Mouse (Mus musculus) olfactory bulb, adult 2 months (tissue): ENCODE data around the gene Efnb2. TPM values are rescaled to one million over a fixed set of nuclear protein-coding genes. Genes with fewer than 3 reads are reported as not detected.

Experiments used
- H3K27ac ChIP-seq: fragments of 200-500 bp; 2 replicates; pipeline ENCODE4 v1.5.1; 2012; ENCODE audit warnings: low read depth, low read length; ENCODE audit not compliant: insufficient read depth
- H3K4me1 ChIP-seq: fragments of 200-500 bp; 2 replicates; pipeline ENCODE4 v1.6.1; 2012; ENCODE audit warnings: low read length; ENCODE audit not compliant: control insufficient read depth, insufficient read depth
- H3K4me3 ChIP-seq: fragments of 200-500 bp; 2 replicates; pipeline ENCODE4 v1.5.1; 2012; ENCODE audit warnings: mild to moderate bottlenecking, low read depth, low read length, moderate library complexity; ENCODE audit not compliant: insufficient read depth
- CTCF ChIP-seq: fragments of 200-500 bp; IDR thresholded peaks from 2 replicates; pipeline ENCODE4 v1.5.1; 2012; ENCODE audit warnings: low read depth, mild to moderate bottlenecking, low read length, moderate library complexity; ENCODE audit not compliant: insufficient read depth
- POLR2A ChIP-seq: fragments of 200-500 bp; IDR thresholded peaks from 2 replicates; pipeline ENCODE4 v1.6.1; 2012; ENCODE audit warnings: mild to moderate bottlenecking, low read depth, low read length, moderate library complexity; ENCODE audit not compliant: insufficient read depth
- WGBS: fragments of 180-500 bp; shearing (Covaris S2); methylation state at CpG from one replicate; pipeline ENCODE4 v1.1.7; 2018; 5-methylcytosine and 5-hydroxymethylcytosine counted together
- polyA plus RNA-seq: library from polyadenylated mRNA; stranded (reverse); fragments of >200 nt; gene quantifications from 2 replicates; pipeline ENCODE4 v1.2.4, GENCODE M21; 2012; ENCODE audit warnings: low replicate concordance; ENCODE audit not compliant: missing spikeins, insufficient read depth, insufficient read length

Gene Efnb2
- not detected in 2 replicates for polyA plus RNA-seq

DNA sequence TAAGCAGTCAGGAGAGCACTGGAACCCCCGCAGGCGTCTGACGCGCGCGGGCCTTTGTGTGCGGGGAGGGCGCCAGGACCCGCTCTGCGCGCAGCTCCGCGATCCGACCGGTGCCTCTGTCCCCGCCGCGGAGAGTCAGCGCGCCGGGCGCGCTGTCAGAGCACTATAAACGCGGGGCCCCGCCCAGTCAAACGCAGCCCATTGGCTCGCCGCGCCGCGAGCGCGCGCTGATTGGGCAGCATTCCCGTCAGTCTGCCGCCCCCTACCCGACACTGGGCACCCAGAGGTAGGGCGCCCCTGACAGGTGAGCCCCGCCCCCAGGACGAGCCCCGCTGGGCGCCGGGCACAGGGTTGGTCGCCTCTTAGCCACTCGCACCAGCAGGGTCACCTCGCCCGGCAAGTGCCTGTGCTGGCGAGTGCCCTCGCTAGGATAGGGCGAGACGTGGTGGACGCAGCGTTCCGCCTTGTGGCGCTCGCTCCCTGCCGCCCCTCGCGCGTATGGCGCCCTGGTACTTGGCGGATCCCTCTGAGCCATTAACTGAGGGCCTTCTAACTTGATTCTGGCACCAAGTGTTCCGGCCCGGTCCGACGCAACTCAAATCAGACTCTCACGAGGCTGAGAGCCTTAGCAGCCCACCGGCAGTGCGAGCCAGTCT, at the start of gene Efnb2:
Gene Efnb2, minus strand, starts transcription at position 140 of the 656 bp plus-strand sequence.
- H3K27ac ChIP-seq: peak within 1 kb of the TSS; percentile 18
- H3K4me1 ChIP-seq: peaks cover 4% of the 10 kb centered on the region; the same call in 1 of the 2 replicates
- WGBS: under 1% methylated on average over 70 of the region's 70 CpGs
- H3K4me3 ChIP-seq: peak within 1 kb of the TSS; percentile 72
- TF ChIP-seq CTCF (no peak), POLR2A (peak; percentile 98)

DNA sequence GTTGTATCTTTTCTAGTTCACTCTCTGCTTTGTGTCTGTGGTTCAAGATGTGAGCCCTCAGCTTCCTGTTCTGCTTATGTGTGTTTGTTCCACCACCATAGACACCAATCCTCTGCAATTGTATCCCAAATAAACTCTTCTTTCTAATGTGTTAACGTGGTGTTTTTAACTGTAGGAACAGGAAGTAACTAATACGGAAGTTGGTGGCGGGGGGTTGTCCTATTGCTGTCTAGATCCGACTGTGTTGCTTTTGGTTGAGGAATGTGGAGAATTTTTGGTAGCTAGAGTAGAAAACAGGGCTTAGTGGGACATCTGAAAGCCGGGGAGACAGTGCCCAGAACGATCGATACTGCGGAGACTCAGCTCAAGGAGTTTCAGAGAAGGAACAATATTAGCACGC, 43.8 kb upstream of the Efnb2 start:
- H3K27ac ChIP-seq: no peak overlapping the region
- no peaks in the 10 kb centered on the region for H3K4me1 ChIP-seq
- no peak for TF ChIP-seq CTCF
- no peak for TF ChIP-seq POLR2A
- WGBS: 83% methylated on average over 9 of the region's 9 CpGs
- H3K4me3 ChIP-seq: no peak overlapping the region

DNA sequence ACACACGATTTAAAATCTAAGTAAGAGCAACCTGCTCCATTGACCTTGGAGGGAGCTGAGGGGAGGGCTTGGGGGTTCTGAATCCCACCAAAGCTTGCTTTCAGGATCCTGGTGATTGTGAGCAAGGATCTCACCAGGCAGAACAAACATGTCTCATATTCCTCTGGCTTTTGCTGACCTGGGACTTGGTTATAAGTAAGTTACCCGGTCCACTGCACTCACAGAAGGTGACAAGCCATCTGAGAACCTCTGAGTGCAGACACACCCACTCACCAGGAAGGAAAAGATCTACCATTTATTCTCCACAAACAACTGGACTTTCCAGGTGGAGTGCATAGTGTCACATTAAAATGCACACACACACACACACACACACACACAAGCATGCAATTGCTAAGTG, 42.6 kb upstream of the Efnb2 start:
- TF ChIP-seq POLR2A (no peak), CTCF (no peak)
- 74% methylated on average over 2 of the region's 2 CpGs for WGBS
- no peak overlapping the region for H3K27ac ChIP-seq
- no peak overlapping the region for H3K4me3 ChIP-seq
- H3K4me1 ChIP-seq: no peaks in the 10 kb centered on the region

DNA sequence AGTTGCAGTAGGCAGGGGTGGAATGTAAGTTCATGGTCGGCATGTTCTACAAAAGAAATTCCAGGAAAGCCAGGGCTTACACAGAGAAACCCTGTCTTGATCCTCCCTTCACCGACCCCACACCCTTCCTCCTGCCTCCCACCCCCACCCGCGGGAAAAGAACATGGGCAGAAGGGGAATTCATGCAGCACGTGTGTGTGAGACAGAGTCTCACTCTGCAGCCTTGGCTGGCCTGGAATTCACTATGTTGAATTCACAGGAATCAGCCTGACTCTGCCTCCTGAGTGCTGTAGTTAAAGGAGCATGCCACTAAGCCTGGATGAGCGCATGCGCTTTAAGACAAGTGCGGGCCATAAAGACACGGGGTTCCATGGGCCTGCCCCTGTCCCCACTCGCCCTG, 39.8 kb upstream of the Efnb2 start:
- Histone ChIP-seq H3K4me1 (no peaks in the 10 kb centered on the region), H3K4me3 (no peak overlapping the region), H3K27ac (no peak overlapping the region)
- 92% methylated on average over 10 of the region's 10 CpGs for WGBS
- TF ChIP-seq POLR2A (no peak), CTCF (no peak)

GRCm38 (mm10) chr8:8700229-8700628, 39.2 kb upstream of the Efnb2 start:
- Histone ChIP-seq H3K4me3 (no peak overlapping the region), H3K27ac (no peak overlapping the region), H3K4me1 (no peaks in the 10 kb centered on the region)
- TF ChIP-seq CTCF (no peak), POLR2A (no peak)
- WGBS: 88% methylated on average over 4 of the region's 4 CpGs

DNA sequence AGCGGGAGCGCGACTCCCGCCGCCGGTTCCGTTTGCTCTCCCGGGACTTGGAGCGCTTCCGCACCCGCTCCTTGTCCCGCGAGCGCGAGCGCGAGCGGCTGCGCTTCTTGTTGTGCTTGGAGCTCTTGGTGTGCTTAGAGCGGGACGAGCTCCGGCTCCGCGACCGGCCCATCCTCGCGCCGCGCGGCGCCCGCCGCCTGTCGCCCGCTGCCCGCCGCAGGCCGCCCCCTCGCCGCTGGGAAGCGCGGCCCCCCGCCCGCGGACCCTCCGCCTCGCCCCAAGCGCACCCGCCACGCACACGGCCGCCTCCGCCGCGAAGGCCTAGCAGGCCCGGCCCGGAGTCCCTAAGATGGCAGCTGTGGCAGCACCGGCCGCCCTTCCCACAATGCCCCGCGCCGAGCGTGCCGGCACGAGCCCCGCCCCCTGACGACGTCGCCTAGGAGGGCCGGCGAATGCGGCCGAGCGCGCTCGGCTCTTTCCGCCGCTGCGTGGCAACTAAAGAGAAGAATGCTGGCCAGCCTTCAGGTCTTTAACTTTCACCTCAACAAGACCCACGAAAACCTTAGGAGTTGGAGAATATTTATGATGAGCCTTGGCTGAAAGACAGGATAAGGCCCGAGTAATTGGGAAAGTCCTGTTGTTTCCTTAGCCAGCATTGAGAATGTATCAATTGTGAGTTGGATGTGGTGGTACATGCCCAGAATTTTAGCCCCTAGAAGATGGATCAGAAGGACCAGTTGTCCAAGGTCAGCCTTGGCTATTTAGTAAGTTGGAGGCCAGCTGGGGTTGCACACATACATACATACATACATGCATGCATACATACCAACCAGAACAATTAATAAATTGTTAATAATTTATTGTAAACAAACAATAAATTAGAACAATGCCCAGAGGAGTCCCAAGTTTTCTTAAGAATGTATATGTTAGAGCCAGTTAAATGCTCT, 29.4 kb upstream of the Efnb2 start, which contains the start of gene Arglu1:
Gene Arglu1, minus strand, starts transcription at position 376 of the 947 bp plus-strand sequence.
- under 1% methylated on average over 81 of the region's 81 CpGs for WGBS
- Histone ChIP-seq H3K4me3 (peak within 1 kb of the TSS; percentile 96), H3K27ac (no peak within 1 kb of the TSS; the same call in 1 of the 2 replicates), H3K4me1 (peaks cover 5% of the 10 kb centered on the region; the same call in 1 of the 2 replicates)
- TF ChIP-seq CTCF (no peak), POLR2A (peak; percentile 48)

- Histone ChIP-seq H3K27ac (no peak overlapping the region; the same call in 1 of the 2 replicates), H3K4me1 (peaks cover 5% of the 10 kb centered on the region; the same call in 1 of the 2 replicates), H3K4me3 (peak overlapping the region; percentile 96)
- WGBS: under 1% methylated on average over 67 of the region's 68 CpGs
- TF ChIP-seq CTCF (no peak), POLR2A (no peak)
These were observed 28.6 kb upstream of the Efnb2 start for GRCm38 (mm10) chr8:8689454-8690145.

DNA sequence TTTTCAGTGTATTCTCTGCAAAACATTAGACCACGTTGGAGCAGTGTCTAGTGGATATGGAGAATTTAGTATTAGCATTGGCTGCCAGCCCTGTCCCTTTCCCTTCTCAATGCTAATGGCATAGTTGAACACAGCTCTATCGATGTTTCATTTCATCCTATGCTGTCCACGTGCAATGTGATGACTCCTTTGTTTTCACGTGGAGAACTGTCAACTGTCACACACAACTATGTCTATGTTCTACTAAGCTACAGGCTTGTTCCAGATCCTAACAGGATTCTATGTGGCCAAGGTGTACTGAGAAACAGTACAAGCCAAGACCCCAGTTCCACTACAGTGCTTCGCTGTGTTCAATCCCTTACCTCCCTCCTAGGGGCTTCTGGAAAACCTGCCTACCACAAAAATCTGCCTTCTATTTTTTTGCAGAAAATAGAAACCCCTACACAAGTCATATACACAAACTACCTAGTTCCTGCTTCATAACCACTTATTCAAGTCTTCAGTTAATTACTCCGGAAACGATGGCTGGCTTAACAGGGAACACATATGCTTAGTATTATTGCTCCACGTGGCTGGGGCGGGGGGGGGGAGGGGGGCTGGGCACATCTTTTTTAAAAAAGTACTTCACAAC, 27.9 kb upstream of the Efnb2 start:
- TF ChIP-seq CTCF (no peak), POLR2A (no peak)
- no peak overlapping the region for H3K27ac ChIP-seq
- 5% methylated on average over 9 of the region's 9 CpGs for WGBS
- peak overlapping the region; percentile 96 for H3K4me3 ChIP-seq
- H3K4me1 ChIP-seq: peaks cover 5% of the 10 kb centered on the region; the same call in 1 of the 2 replicates
